Comparison of ENCODE assay signal across 24 mouse cellular contexts in genomic region chr10:7173098-7173497, GRCm38 (mm10).
"Had no signal": no experiment of that assay in that cellular context is flagged by ENCODE, and none has a peak within 500 bp of the region (broad histone marks: within the 10 kb centered on the region; RNA-seq: fewer than 3 reads in every experiment).

No protein-coding gene starts in this region.

- DNase-seq: kidney, adult 11 months; kidney, adult 8-10 months; kidney, postnatal 10 days; kidney, postnatal 36 days; left cerebral cortex, postnatal 4 days; liver, postnatal 0 days; lung, embryonic 14.5 days; lung, postnatal 10 days; lung, postnatal 36 days; retina, postnatal 1 day; right cerebral cortex, postnatal 25 days; spleen, adult 18-20 months; thymus, adult 18-20 months; thymus, postnatal 25 days had no signal

- H3K4me3 ChIP-seq: kidney, embryonic 15.5 days; limb, embryonic 12.5 days; limb, embryonic 15.5 days; megakaryocyte, embryonic 14.5 days; midbrain, embryonic 10.5 days; midbrain, embryonic 15.5 days; neural tube, embryonic 13.5 days; stomach, embryonic 15.5 days had no signal

- H3K4me1 ChIP-seq: midbrain, embryonic 15.5 days; neural tube, embryonic 13.5 days had no signal

- H3K27ac ChIP-seq: kidney, embryonic 15.5 days; limb, embryonic 12.5 days; limb, embryonic 15.5 days; liver, embryonic 14.5 days; midbrain, embryonic 10.5 days; midbrain, embryonic 15.5 days; neural tube, embryonic 13.5 days; stomach, embryonic 15.5 days had no signal

- H3K9ac ChIP-seq: kidney, embryonic 15.5 days; limb, embryonic 12.5 days; limb, embryonic 15.5 days; liver, embryonic 14.5 days; liver, postnatal 0 days; lung, embryonic 14.5 days; midbrain, embryonic 15.5 days; neural tube, embryonic 13.5 days; stomach, embryonic 15.5 days had no signal

- H3K4me2 ChIP-seq: kidney, embryonic 15.5 days; limb, embryonic 12.5 days; limb, embryonic 15.5 days; liver, embryonic 11.5 days; lung, embryonic 14.5 days; midbrain, embryonic 15.5 days; neural tube, embryonic 13.5 days; stomach, embryonic 15.5 days had no signal

- ATAC-seq: liver, postnatal 0 days; midbrain, embryonic 15.5 days had no signal

- H3K27me3 ChIP-seq: kidney, embryonic 15.5 days; limb, embryonic 12.5 days; limb, embryonic 15.5 days; megakaryocyte, embryonic 14.5 days; midbrain, embryonic 15.5 days; neural tube, embryonic 13.5 days; stomach, embryonic 15.5 days had no signal

- H3K9me3 ChIP-seq: kidney, embryonic 15.5 days; limb, embryonic 12.5 days; limb, embryonic 15.5 days; midbrain, embryonic 10.5 days; midbrain, embryonic 15.5 days; neural tube, embryonic 13.5 days; stomach, embryonic 15.5 days had no signal

- H3K36me3 ChIP-seq: kidney, embryonic 15.5 days; limb, embryonic 15.5 days; midbrain, embryonic 15.5 days; neural tube, embryonic 13.5 days; stomach, embryonic 15.5 days had no signal
